Mouse (Mus musculus) kidney, postnatal 10 days (tissue): ENCODE data around the gene Vps16.

Source experiments
- DNase-seq: peaks from one replicate; pipeline ENCODE4 v3.0.0; 2021; ENCODE audit warnings: mixed read lengths

Gene Vps16

DNA sequence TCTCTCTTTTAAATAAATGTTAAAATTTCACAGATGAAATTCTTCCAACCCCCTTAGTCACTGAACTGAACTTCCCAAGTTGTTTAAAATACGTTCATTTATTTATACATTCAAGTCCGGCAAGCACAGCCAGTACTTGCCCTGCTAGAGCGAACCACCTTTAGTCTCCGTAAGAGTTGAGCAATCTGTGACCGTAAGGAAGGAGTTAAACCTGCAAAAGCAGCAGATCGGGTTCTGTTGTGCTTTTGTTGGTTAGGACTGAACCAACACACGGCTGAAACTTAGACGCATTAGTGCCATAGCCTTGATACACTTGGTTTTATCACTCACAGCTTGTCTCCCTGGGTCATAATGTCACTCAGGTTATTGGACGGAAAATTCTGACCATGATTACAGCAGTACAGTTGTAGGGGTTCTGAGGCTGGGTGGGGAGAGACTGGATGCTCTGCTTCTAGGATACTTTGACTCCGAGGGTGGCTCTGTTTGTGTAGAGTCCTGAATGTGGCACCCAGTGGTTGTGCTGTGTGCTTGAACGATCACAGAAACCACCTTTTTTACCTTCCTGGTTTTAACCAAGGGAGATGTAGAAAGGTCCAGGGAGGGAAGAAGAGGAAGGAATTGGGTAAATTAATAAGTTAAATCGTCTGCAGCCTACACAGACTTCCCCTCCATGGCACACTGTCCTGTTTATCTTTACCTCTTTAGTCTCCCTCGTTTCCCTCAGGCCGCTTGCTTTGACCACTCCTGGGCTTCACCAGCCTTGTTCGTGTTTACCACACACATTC lies 37.3 kb downstream of the Vps16 start:
- DNase-seq, result no peak

DNA sequence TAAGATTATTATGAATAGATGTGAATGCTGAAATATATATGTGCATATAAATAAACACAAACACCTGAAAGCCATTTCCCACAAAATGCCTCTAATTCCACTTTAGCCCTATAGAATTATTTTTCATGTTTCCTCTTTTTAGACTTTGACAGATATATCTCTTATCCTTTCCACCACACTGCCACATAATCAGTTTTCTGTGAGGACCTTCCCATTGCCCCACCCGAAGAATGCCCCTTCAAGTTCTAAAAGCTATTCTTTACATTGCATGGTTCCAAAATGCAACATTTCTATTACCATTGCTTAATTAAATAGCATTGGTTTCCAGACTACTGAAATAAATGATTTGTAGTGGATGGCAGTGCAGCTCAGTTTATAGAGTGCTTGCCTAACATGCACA lies 42.3 kb downstream of the Vps16 start:
- no peak for DNase-seq

DNA sequence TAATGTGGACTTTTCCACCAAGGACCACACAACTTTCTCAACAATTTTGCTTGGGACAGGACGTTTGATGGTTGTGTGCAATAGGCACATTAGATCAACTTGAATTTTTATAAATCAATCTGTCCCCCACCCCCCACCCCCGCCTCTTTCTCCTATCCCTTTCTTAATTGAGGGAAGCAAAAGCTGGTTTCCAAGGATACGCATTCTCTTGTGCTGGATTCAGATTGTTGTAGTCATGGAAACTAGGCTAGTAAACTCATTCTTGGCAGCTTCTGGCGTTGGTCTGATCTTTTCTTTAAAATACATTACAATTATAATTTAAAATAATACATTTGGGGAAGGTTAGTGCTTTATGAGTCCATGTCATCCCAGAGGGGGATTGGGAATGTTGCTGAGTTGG lies 45.2 kb downstream of the Vps16 start:
- DNase-seq, result no peak

GRCm38 (mm10) chr2:130469935-130470334 lies 45.8 kb downstream of the Vps16 start:
- DNase-seq, result no peak

- DNase-seq, result no peak
Measured at GRCm38 (mm10) chr2:130472908-130473510, 48.9 kb downstream of the Vps16 start.

DNA sequence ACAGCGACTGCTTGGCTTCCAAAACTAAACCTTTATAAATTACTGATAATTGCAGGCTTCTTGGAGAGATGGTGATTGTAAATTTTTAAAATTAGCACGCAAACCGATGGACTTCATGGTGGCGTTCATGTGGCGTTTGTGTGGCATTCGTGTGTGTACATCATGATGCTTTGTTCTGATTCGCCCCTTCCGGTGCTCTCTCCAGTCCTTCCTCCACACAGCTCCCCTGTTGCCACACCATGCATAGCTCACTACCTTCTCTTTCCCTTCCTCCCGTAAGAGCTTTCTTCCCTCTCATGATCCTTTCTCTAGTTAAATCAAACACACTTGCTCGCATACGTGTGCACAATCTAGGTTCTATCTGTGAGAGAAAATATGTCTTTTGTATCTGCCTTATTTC lies 51.6 kb downstream of the Vps16 start:
- DNase-seq, result no peak

- DNase-seq, result no peak
Measured at GRCm38 (mm10) chr2:130476666-130477297, 52.6 kb downstream of the Vps16 start.

GRCm38 (mm10) chr2:130482177-130482576 lies 58.0 kb downstream of the Vps16 start:
- DNase-seq, result no peak

DNA sequence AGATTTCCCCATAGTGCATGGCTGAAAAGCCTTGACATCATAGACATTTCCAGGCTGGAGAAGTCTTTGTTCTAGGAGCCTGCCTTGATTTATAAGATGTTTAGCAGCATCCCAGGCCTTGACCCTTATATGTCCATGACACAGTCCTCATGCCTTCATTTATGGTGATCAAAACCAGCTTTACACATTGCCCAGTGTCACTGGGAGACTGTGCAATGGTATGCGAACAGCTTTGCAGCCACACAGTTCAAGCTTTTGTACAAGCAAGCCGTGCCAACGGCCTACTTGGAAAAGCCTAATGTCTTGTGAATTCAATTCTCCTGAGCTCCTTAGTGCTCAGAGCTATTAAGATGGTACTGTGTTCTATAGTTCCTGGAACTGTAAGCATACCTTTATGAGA lies 58.6 kb downstream of the Vps16 start:
- DNase-seq, result no peak

DNA sequence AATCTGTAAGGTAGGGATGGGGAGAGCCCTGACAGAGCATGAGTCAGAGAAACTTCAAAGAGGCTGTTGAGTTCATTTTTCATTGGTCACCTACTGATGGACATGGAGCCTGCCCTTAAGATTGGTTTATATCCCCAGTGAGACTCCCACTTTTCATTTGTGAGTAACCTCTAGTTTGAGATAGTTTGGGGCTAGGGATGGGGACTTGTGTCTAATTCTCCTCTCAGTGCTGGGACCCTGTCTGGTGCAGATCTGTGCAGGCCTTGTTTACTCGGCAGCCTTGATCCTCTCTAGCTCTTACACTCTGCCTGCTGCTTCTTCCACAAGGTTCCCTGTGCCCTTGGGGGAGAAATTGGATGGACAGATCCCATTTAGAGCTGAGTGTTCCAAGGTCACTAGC lies 60.1 kb downstream of the Vps16 start:
- no peak for DNase-seq

DNA sequence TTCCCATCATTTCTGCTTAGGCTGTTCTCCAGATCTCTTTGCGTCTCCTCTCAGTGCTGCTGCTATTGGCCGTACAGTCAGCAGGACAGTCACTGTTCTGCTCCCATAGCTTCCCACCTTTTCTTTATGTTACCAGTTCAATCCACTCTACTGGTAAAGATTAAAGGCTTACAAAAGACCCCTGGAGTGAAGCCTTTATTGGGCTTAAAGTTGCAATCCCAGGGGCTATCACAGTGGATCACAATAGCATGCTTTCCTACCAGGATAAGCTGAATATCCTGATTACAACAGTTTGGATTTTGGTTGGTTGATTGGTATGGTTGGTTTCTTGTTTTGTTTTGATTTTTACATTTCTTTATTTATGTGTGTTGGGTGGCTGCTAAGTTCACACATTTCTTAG lies 63.9 kb downstream of the Vps16 start:
- DNase-seq, result no peak

GRCm38 (mm10) chr2:130488600-130488999 lies 64.5 kb downstream of the Vps16 start:
- no peak for DNase-seq

- DNase-seq, result no peak
Measured at GRCm38 (mm10) chr2:130491162-130491561, 67.0 kb downstream of the Vps16 start.

DNA sequence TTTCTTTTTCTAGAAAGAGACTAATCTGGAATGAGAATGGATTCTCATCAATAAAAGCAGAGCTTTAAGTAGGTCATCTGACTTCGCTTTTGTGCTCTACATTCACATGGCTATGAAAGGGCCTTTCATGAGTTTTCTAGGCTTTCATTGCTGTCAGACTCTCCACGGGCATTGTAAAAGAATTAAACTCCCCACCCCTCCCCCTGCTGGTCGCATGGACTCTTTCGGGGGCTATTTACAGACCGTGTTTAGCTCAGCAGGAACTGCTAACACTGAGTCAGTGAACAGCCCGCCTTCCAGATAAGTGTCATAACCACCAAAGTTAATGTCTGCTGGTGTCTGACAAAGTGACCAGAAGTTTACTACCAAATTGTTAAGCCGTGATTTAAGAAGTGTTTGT lies 67.4 kb downstream of the Vps16 start:
- DNase-seq, result peak; percentile 24
